Mouse (Mus musculus) T-helper 2 cell (primary cell): ENCODE results near the gene Agfg2.
"Not testable (repeated sequence)": the region's sequence is repeated elsewhere in the genome, so short reads cannot be mapped to it uniquely, and the experiment has no call there.

ENCODE experiments used
- in situ Hi-C: fragments of 300-600 bp; cut with MboI, MseI; formaldehyde crosslinking; loops from one replicate; pipeline ENCODE4 v1.15.1; 2025; ENCODE audit warnings: high pct_unique_total_duplicates

Gene Agfg2

DNA sequence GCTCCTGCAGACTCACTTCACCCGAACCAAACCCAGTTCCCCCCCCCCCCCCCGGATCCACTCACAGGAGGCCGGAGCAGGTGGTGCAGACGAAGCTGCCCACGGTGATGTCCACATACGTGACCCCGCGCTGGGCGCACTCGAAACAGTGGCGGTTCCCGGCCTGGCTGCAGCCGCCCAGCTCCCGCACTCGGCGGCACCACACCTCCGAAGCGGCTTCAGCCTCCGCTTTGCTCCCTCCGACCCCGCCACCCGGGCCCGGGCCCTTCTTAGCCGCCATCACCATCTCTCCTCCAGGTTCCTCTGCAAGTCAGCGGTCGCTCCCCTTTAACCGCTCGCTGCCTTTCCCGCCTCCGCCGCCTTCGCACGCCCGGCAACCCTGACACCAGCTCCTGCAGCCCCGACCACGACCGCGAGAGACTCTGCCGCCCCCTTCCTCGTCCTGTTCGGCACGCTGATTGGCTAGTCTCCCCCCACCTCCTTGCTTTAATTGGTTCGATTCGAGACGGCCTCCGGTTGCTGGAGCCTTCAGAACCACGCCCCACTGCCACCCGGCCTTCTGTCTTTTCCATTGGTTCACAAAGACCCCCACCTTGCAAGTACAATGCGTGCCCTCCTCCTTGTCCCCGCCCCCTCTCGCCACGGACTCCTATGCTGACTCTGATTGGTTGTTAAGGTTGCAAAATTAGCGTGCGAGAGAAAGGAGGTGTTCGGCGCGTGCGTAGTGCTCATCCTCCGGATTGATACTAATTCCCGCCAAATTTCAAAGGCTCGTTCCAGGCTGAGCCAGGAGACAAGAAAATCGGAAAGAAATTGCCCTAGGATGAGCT is at the start of gene Agfg2:
Gene Agfg2, minus strand, starts transcription at position 433 of the 830 bp plus-strand sequence.
- in situ Hi-C loops, result loop anchor here (5.0 kb wide), 1 partner anchor 63 kb away; the partner anchor contains the start of gene Tsc22d4

DNA sequence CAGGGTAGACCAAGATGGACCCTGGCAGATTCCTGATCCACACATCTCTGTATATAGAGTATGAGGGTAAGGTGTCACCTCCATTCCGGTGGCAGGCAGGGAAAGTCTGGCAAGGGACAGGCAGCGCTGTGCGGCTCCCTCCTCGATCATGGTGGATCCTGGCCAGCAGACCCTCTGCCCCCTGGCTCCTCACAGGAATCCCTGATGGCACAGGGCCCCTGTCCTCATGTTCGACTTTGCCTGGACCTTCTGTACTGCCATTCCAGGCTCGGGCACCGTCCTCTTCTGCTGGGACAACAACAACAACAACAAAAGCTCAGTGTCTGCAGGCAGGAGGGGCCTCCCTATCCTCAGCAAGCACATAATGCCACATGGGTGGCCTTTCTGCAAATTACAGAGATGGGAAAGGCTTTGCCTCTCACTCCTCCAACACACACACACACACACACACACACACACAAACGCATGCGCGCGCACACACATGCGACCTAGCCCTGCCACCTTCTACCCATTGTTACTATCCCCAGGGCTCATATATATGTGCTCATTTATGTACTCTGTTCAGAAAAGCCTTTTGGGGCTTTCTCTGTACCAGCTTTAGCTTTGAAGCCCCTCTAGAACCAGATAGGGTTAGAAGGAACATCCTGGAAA is 49.2 kb upstream of the Agfg2 start:
- in situ Hi-C loops, result no loop called here

DNA sequence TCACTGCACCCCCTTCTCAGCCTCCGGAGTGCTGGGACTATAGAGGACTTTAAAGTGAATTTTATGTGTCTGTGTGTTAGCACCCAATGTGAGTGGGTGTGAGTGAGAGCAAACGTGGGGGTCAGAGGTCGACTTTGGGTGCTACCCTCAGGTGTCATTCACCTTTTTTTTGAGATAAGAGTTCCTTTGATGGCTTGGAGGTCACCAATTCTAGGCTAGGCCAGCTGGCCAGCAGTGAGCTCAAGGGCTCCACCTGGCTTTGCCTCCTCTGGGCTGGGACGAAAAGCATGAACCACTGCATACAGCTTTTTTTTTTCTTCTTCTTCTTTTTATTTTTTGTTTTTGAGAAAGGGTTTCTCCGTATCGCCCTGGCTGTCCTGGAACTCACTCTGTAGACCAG is 42.2 kb upstream of the Agfg2 start:
- in situ Hi-C loops, result no loop called here

DNA sequence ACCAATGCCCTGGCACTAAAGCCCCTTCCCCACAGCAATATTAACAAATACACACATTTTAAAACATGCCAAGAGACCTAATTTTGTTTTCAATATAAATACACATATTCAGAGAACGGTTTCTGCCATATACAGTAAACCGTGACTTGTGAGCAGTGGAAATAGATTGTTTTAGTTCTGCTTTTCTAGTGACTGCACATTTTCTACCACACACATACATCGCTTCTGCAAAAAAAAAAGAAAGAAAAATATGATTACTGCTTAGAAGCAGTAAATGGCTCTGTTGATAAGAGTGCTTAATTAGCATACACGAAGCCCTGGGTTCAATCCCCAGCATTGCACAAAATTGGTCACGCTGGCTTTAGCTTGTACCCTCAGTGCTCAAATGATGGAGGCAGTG is 39.3 kb upstream of the Agfg2 start:
- in situ Hi-C loops, result no loop called here

GRCm38 (mm10) chr5:137720558-137721164 is 36.1 kb upstream of the Agfg2 start:
- in situ Hi-C loops, result not testable (repeated sequence)

- in situ Hi-C loops, result no loop called here
Measured at GRCm38 (mm10) chr5:137719088-137719487, 34.6 kb upstream of the Agfg2 start.

GRCm38 (mm10) chr5:137718020-137718790 is 33.7 kb upstream of the Agfg2 start:
- in situ Hi-C loops, result no loop called here

GRCm38 (mm10) chr5:137715685-137716084 is 31.2 kb upstream of the Agfg2 start:
- in situ Hi-C loops, result no loop called here

- in situ Hi-C loops, result no loop called here
Measured at GRCm38 (mm10) chr5:137713454-137713853, 28.9 kb upstream of the Agfg2 start.

DNA sequence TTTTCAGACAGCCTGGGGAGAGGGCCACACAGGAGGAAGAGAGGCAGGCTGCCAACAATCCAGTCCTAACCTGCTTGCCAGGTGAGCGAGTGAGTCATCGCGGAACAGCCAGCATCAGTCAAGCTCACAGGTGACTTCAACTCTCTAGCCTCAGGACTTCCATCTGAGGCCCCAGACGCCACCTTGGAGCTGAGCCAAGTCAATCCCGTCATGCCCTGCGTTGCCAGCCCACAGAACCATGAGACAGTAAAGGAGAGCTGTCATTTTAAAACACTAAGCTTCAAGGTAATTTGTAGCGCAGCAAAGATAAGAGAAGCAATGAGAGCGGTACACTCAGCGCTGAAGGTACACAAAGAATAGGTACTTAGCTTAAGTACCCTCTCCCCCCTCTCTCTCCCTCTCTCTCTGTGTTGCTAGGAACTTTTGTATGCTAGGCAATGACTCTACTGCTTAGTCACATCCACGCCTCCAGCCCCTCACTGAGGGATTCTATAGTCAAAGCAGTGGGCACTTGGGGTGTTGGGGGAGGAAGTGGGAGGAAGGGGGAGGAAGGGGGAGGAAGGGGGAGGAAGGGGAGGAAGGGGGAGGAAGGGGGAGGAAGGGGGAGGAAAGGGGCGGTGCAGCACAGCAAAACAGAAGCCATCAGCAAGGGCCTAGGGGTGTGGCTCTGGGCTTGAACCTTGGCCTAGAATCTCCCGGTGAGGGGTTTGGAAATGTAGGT is 22.5 kb upstream of the Agfg2 start:
- in situ Hi-C loops, result no loop called here

GRCm38 (mm10) chr5:137705242-137705641 is 20.7 kb upstream of the Agfg2 start:
- in situ Hi-C loops, result no loop called here

GRCm38 (mm10) chr5:137699850-137700249 is 15.3 kb upstream of the Agfg2 start:
- in situ Hi-C loops, result no loop called here

GRCm38 (mm10) chr5:137699080-137699479 is 14.6 kb upstream of the Agfg2 start:
- in situ Hi-C loops, result no loop called here

GRCm38 (mm10) chr5:137695930-137696329 is 11.4 kb upstream of the Agfg2 start:
- in situ Hi-C loops, result no loop called here

GRCm38 (mm10) chr5:137694796-137695195 is 10.3 kb upstream of the Agfg2 start:
- in situ Hi-C loops, result no loop called here

DNA sequence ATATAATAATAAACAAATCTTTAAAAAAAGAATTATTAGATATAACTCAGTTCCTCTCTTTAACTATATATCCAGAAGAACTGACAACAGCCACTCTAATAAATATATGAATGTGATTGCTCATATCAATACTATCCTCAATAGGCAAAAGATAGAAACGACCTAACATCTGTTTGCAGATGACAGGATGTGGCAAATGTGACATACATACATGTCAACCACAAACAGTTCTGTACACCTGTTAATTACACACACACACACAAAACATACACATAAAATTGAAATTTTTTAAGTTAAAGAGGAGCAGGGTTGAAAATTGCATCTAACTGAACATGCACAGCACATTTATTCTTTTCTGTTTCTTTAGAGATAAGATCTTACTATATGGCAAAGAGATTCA is 7.4 kb upstream of the Agfg2 start:
- in situ Hi-C loops, result no loop called here

- in situ Hi-C loops, result no loop called here
Measured at GRCm38 (mm10) chr5:137690531-137690930, 6.0 kb upstream of the Agfg2 start.

DNA sequence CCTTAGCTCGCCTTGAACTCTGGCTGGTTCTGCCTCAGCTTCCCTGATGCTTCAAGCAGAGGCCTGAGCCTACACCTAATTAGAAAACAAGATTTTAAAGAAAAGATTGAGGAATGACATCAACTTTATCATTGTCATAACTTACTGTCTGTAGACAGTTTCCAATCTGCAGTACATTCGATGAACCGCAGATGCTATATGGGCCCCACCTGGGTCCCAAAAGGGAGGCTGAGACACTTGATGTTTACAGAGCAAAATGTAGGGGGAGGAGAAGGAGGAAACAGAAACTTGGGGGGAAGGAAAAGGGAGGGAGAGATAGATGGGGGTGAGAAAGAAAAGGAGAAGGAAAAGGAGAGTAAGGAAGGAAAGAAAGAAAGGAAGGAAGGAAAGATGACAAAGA is 5.4 kb upstream of the Agfg2 start:
- in situ Hi-C loops, result loop anchor here (5.0 kb wide), 1 partner anchor 57 kb away; the partner anchor contains the start of gene Tsc22d4

DNA sequence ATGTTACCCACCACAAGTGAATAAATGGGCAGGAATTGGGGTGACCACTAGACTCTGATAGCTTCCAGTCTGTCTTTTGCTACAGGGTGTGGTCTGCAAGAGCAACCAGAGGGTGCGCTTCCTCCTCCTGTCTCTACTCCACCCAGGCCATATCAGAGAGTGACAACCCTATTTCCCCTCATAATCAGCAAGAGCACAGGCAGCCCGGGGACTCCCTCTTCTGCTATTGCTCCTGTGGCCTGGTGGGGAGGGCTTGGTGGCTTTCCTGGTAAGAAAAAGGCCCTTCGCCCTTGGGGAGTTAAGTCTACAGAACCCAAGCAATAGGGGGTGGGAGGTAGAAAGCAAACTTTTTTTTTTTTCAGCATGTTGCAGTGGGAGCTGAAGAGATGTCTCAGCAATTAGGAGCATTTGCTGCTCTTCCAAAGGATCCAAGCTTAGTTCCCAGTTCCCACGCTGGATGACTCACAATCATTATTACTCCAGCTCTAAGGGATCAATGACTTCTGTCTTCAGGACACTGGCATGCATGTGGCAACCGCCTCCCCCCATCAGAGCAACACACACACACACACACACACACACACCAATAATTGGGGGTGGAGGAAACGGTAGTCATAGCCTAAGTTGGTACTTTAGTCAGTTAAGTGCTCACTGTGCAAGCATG is 1.7 kb upstream of the Agfg2 start:
- in situ Hi-C loops, result loop anchor here (5.0 kb wide), 1 partner anchor 61 kb away; the partner anchor contains the start of gene Tsc22d4

DNA sequence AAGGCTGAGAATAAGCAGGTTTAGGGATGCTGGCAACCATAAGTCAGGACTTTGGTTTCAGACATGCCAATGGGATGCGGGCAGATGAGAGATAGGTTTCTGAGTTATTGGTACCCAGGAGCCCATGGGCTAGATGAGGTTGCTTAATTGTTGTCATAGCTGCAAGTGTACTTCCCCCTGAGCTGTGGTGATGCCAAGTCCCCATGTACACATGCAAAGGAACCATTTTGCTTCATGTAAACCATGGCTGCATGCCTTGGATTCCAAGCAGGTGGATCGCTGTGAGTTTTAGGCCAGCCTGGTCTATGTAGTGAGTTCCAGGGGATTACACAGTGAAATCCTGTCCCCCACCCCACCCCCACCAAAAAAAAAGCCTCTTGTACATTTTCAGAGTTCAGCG is 1.1 kb upstream of the Agfg2 start:
- in situ Hi-C loops, result loop anchor here (5.0 kb wide), 1 partner anchor 62 kb away; the partner anchor contains the start of gene Tsc22d4
